Mouse (Mus musculus) heart, adult 2 months (tissue): ENCODE measurements at regions not wholly inside any gene's neighbourhood (a gene's known extent, or its start where the extent isn't known, plus 50 kb on each side); places are given as distances from the start of the nearest gene placed in this dataset.
"Not testable (repeated sequence)": the region's sequence is repeated elsewhere in the genome, so short reads cannot be mapped to it uniquely, and the experiment has no call there.

Experiments used
- DNase-seq, 2 experiments: peaks; one replicate each; pipeline ENCODE4 v3.0.0; 2021
- H3K27ac ChIP-seq: fragments of 200-600 bp; 2 replicates; pipeline ENCODE4 v1.8.1; 2022
- H3K27me3 ChIP-seq: fragments of 200-500 bp; 2 replicates; pipeline ENCODE4 v1.6.1; 2012; ENCODE audit warnings: mild to moderate bottlenecking, low read length, inconsistent platforms, mixed read lengths; ENCODE audit not compliant: control insufficient read depth, insufficient read depth
- H3K36me3 ChIP-seq: fragments of 200-500 bp; 2 replicates; pipeline ENCODE4 v1.6.1; 2012; ENCODE audit warnings: low read length, inconsistent platforms; ENCODE audit not compliant: control insufficient read depth, insufficient read depth
- H3K4me1 ChIP-seq: fragments of 200-500 bp; 2 replicates; pipeline ENCODE4 v1.6.1; 2011; ENCODE audit warnings: low read length; ENCODE audit not compliant: control insufficient read depth, insufficient read depth
- H3K4me3 ChIP-seq: fragments of 200-600 bp; 2 replicates; pipeline ENCODE4 v1.8.1; 2022
- H3K79me2 ChIP-seq: fragments of 200-500 bp; replicated peaks from 2 replicates; pipeline ENCODE4 v1.6.1; 2012; ENCODE audit warnings: mild to moderate bottlenecking, inconsistent platforms, low read length, moderate library complexity, mixed read lengths; ENCODE audit not compliant: control insufficient read depth, insufficient read depth
- H3K9ac ChIP-seq: fragments of 200-500 bp; 2 replicates; pipeline ENCODE4 v1.6.1; 2012; ENCODE audit warnings: low read depth, mild to moderate bottlenecking, control low read depth, inconsistent platforms, low read length, mixed read lengths
- CTCF ChIP-seq: fragments of 200-600 bp; IDR thresholded peaks from 2 replicates; pipeline ENCODE4 v1.8.1; 2022; ENCODE audit warnings: antibody characterized with exemption, mild to moderate bottlenecking, moderate library complexity
- EP300 ChIP-seq: fragments of 200-500 bp; IDR thresholded peaks from 2 replicates; pipeline ENCODE4 v1.6.1; 2011; ENCODE audit warnings: low read depth, low read length, control low read depth; ENCODE audit not compliant: insufficient read depth
- POLR2A ChIP-seq: fragments of 200-500 bp; IDR thresholded peaks from 2 replicates; pipeline ENCODE4 v1.6.1; 2011; ENCODE audit warnings: mild to moderate bottlenecking, low read depth, low read length, control low read depth; ENCODE audit not compliant: insufficient read depth
- WGBS: fragments of 180-500 bp; shearing (Covaris S2); methylation state at CpG from one replicate; pipeline ENCODE4 v1.1.7; 2018; 5-methylcytosine and 5-hydroxymethylcytosine counted together
- intact Hi-C: fragments of 180-260 bp; cut with DNase I; formaldehyde crosslinking; loops from one replicate; pipeline ENCODE4 v1.15.1; 2025

GRCm38 (mm10) chr5:4391083-4391482 is 198.9 kb downstream of the Mterf1b start:
- WGBS: 43% methylated on average over 2 of the region's 2 CpGs
- no peak overlapping the region for H3K4me3 ChIP-seq
- H3K36me3 ChIP-seq: no peaks in the 10 kb centered on the region
- H3K27me3 ChIP-seq: no peaks in the 10 kb centered on the region
- peak in 1 of 2 experiments; percentile 14 for DNase-seq
- no peaks in the 10 kb centered on the region for H3K79me2 ChIP-seq
- H3K9ac ChIP-seq: no peak overlapping the region
- no peaks in the 10 kb centered on the region for H3K4me1 ChIP-seq
- no peak overlapping the region for H3K27ac ChIP-seq
- intact Hi-C loops: no loop called here
- no peak for TF ChIP-seq EP300
- TF ChIP-seq CTCF: no peak
- TF ChIP-seq POLR2A: no peak

GRCm38 (mm10) chr5:4394353-4395052 is 202.3 kb downstream of the Mterf1b start:
- WGBS: 73% methylated on average over 7 of the region's 7 CpGs
- H3K79me2 ChIP-seq, H3K36me3 ChIP-seq, H3K27me3 ChIP-seq, H3K27ac ChIP-seq, H3K4me1 ChIP-seq, intact Hi-C loops, DNase-seq, H3K9ac ChIP-seq, H3K4me3 ChIP-seq: not testable (repeated sequence)

- Histone ChIP-seq H3K27ac (no peak overlapping the region), H3K9ac (no peak overlapping the region), H3K27me3 (no peaks in the 10 kb centered on the region), H3K36me3 (no peaks in the 10 kb centered on the region), H3K4me3 (no peak overlapping the region), H3K4me1 (no peaks in the 10 kb centered on the region), H3K79me2 (no peaks in the 10 kb centered on the region)
- no peak for DNase-seq
- intact Hi-C loops: no loop called here
- TF ChIP-seq POLR2A (no peak), EP300 (no peak), CTCF (no peak)
Measured at GRCm38 (mm10) chr5:4398087-4398486, 205.9 kb downstream of the Mterf1b start.

- H3K79me2 ChIP-seq: no peaks in the 10 kb centered on the region
- TF ChIP-seq EP300: no peak
- no peak for TF ChIP-seq POLR2A
- no peak for TF ChIP-seq CTCF
- intact Hi-C loops: no loop called here
- no peak overlapping the region for H3K9ac ChIP-seq
- DNase-seq: no peak
- H3K4me3 ChIP-seq: no peak overlapping the region
- H3K27ac ChIP-seq: no peak overlapping the region
- WGBS: 79% methylated on average over 1 of the region's 1 CpGs
- H3K4me1 ChIP-seq: no peaks in the 10 kb centered on the region
- no peaks in the 10 kb centered on the region for H3K27me3 ChIP-seq
- H3K36me3 ChIP-seq: no peaks in the 10 kb centered on the region
Measured at GRCm38 (mm10) chr5:4417761-4418160, 225.6 kb downstream of the Mterf1b start.
